ENCODE assay signal across 8 mouse cellular contexts in genomic region chr2:38824791-38825768, GRCm38 (mm10).
DNase-seq lines count a peak whose midpoint lies in the region; ATAC-seq lines count a peak whose summit lies in the region.

No protein-coding gene starts in this region.

- no peaks in the 10 kb centered on the region for H3K36me3 ChIP-seq in forebrain, embryonic 13.5 days (ENCODE audit: poor library complexity, severe bottlenecking)
- H3K36me3 ChIP-seq in hindbrain, embryonic 14.5 days (replicated peaks; ENCODE audit: control insufficient read depth, insufficient read depth), result no peaks in the 10 kb centered on the region

- peaks cover 29% of the 10 kb centered on the region for H3K4me1 ChIP-seq in forebrain, embryonic 13.5 days
- peaks cover 16% of the 10 kb centered on the region for H3K4me1 ChIP-seq in hindbrain, embryonic 14.5 days (replicated peaks; ENCODE audit: control insufficient read depth, insufficient read depth, low read length)

- peak overlapping the region; percentile 51 for H3K4me3 ChIP-seq in forebrain, embryonic 13.5 days
- peak overlapping the region; percentile 59 for H3K4me3 ChIP-seq in hindbrain, embryonic 14.5 days (replicated peaks; ENCODE audit: low read length)

- peak overlapping the region; percentile 73 for H3K9ac ChIP-seq in forebrain, embryonic 13.5 days
- H3K9ac ChIP-seq in hindbrain, embryonic 14.5 days, result peak overlapping the region; percentile 87

- peak overlapping the region; percentile 94 for H3K27ac ChIP-seq in forebrain, embryonic 13.5 days
- H3K27ac ChIP-seq in hindbrain, embryonic 14.5 days, result peak overlapping the region; percentile 97

- peak; percentile 2 to 16 for DNase-seq in CD8-positive naive resting alpha-beta T cell, adult 2 months (ENCODE audit: low read depth in 2 of 2, low spot score in 2 of 2)
- peak; percentile 34 for DNase-seq in adrenal gland, postnatal 10 days
- DNase-seq in hindbrain, embryonic 14.5 days (ENCODE audit: low spot score), result peak; percentile 65
- DNase-seq in left cerebral cortex, postnatal 14 days (ENCODE audit: low spot score in 2 of 2), result peak; percentile 17
- DNase-seq in mesoderm, embryonic 11.5 days (ENCODE audit: low read depth, low spot score), result peak; percentile 81
- DNase-seq in right cerebral cortex, postnatal 25 days, result peak; percentile 27

- WGBS in forebrain, embryonic 13.5 days, result under 1% methylated on average over 15 of the region's 15 CpGs
- WGBS in hindbrain, embryonic 14.5 days, result 2% methylated on average over 15 of the region's 15 CpGs

- intact Hi-C loops in left cerebral cortex, postnatal 14 days (cut with DNase I), result no loop called here

- H3K9me3 ChIP-seq in forebrain, embryonic 13.5 days (replicated peaks), result no peaks in the 10 kb centered on the region
- H3K9me3 ChIP-seq in hindbrain, embryonic 14.5 days (ENCODE audit: control insufficient read depth, low read length), result no peaks in the 10 kb centered on the region

- H3K27me3 ChIP-seq in forebrain, embryonic 13.5 days, result no peaks in the 10 kb centered on the region
- H3K27me3 ChIP-seq in hindbrain, embryonic 14.5 days (ENCODE audit: control insufficient read depth, insufficient read depth, low read length), result no peaks in the 10 kb centered on the region

- peak overlapping the region; percentile 72 for H3K4me2 ChIP-seq in forebrain, embryonic 13.5 days
- H3K4me2 ChIP-seq in hindbrain, embryonic 14.5 days (replicated peaks), result peak overlapping the region; percentile 66

- ATAC-seq in forebrain, embryonic 13.5 days, result peak; percentile 61
- peak; percentile 46; the same call in 1 of the 2 replicates for ATAC-seq in hindbrain, embryonic 14.5 days (ENCODE audit: low FRiP score)
- no peak for ATAC-seq in activated CD4-positive, CD25-positive, alpha-beta regulatory T cell, adult 4 months

Comparison
In these comparisons a context has a peak if more than half of its experiments do, and no peak if none do; other contexts are left out.
1. DNase-seq: peak in every context shown above with its lines; median percentile 81 in mesoderm, embryonic 11.5 days; 65 in hindbrain, embryonic 14.5 days; 34 in adrenal gland, postnatal 10 days; 27 in right cerebral cortex, postnatal 25 days; 17 in left cerebral cortex, postnatal 14 days; 9 in CD8-positive naive resting alpha-beta T cell, adult 2 months.